Mouse (Mus musculus): ENCODE data around the gene Mip.

DNA sequence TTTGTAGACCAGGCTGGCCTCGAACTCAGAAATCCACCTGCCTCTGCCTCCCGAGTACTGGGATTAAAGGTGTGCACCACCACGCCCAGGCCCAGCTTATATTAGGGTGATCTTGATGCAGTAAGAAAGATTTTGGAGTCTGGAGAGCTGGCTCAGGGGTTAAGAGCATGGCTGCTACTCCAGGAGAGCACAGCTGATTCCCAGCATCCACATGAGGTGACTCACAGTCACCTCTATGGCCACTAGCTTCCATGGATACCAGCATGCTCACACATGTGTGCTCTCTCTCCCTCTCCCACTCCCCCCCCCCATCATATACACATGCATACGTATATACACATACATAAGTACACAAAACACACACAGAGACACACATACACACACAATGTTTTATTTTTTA lies 48.3 kb upstream of the Mip start:
- TF ChIP-seq USF1 (IDR thresholded peaks at IDR 0.05; ENCODE audit: low read depth) = no peak
- TF ChIP-seq CTCF (IDR thresholded peaks at IDR 0.05; ENCODE audit: control insufficient read depth, insufficient read depth, insufficient read length) = no peak
- no peak for TF ChIP-seq MAX (IDR thresholded peaks at IDR 0.05)

Data from C2C12 (cell line).